Comparison of ENCODE assay signal across 7 mouse cellular contexts in the genomic region with DNA sequence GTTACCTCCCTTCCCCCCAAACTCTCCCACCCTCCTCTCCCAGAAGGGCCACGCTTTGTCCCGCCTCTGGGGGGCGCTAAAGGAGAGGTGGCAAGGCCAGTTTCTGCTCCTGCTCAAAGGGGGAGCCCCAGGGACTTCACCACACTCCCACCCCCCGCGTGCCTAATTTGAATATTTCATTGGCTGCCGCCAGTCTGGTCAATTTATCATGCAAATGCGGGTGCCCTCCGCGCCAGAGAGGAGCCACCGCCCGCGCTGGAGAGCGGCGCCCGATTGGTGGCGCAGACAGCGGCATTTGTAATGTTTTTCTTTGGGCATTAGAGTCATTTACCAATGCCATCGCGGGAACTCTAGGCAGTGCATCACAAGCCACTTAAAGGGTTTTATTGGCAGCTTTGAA. TPM values are rescaled to one million over a fixed set of nuclear protein-coding genes. Genes with fewer than 3 reads are reported as not detected.
DNase-seq lines count a peak whose midpoint lies in the region; ATAC-seq lines count a peak whose summit lies in the region.

No protein-coding gene starts in this region.

- peaks cover 17% of the 10 kb centered on the region for H3K4me1 ChIP-seq in midbrain, embryonic 10.5 days
- H3K4me1 ChIP-seq in midbrain, embryonic 15.5 days: peaks cover 17% of the 10 kb centered on the region

- H3K9ac ChIP-seq in midbrain, embryonic 15.5 days: no peak overlapping the region

- no peak overlapping the region for H3K27ac ChIP-seq in midbrain, embryonic 10.5 days (replicated peaks)
- no peak overlapping the region for H3K27ac ChIP-seq in midbrain, embryonic 15.5 days

- ATAC-seq in midbrain, embryonic 15.5 days (replicated peaks): no peak
- peak; percentile 55 for ATAC-seq in common myeloid progenitor, adult 5-6 weeks (replicated peaks; ENCODE audit: low read depth, poor library complexity, severe bottlenecking)
- peak; percentile 63 for ATAC-seq in granulocyte monocyte progenitor cell, adult 5-6 weeks (replicated peaks; ENCODE audit: poor library complexity, severe bottlenecking)

- H3K4me2 ChIP-seq in midbrain, embryonic 15.5 days: no peak overlapping the region; the same call in 1 of the 2 replicates

- no peaks in the 10 kb centered on the region for H3K9me3 ChIP-seq in midbrain, embryonic 10.5 days (replicated peaks)
- H3K9me3 ChIP-seq in midbrain, embryonic 15.5 days: no peaks in the 10 kb centered on the region

- H3K4me3 ChIP-seq in midbrain, embryonic 10.5 days: no peak overlapping the region
- no peak overlapping the region for H3K4me3 ChIP-seq in midbrain, embryonic 15.5 days

- no peaks in the 10 kb centered on the region for H3K36me3 ChIP-seq in midbrain, embryonic 10.5 days
- no peaks in the 10 kb centered on the region for H3K36me3 ChIP-seq in midbrain, embryonic 15.5 days (replicated peaks)

- peaks cover 95% of the 10 kb centered on the region for H3K27me3 ChIP-seq in midbrain, embryonic 10.5 days (ENCODE audit: low read depth, poor library complexity, severe bottlenecking)
- H3K27me3 ChIP-seq in midbrain, embryonic 15.5 days (replicated peaks): peaks cover 69% of the 10 kb centered on the region

- WGBS in midbrain, embryonic 10.5 days: 1% methylated on average over 19 of the region's 19 CpGs
- 1% methylated on average over 19 of the region's 19 CpGs for WGBS in midbrain, embryonic 15.5 days

- peak; percentile 31 for DNase-seq in midbrain, embryonic 10.5 days (ENCODE audit: low spot score)
- DNase-seq in kidney, postnatal 25 days: peak; percentile 32 to 47
- DNase-seq in naive thymus-derived CD4-positive, alpha-beta T cell, adult 2 months (ENCODE audit: low read depth): peak; percentile 6
- no peak for DNase-seq in frontal cortex, postnatal 14 days (ENCODE audit: low spot score in 2 of 2)

RNA-seq across cellular contexts. Expression of gene Tshz3, which starts 7.4 kb away (rescaled TPM):
- 2.3 and 2.4 TPM in 2 replicates for polyA plus RNA-seq in midbrain, embryonic 10.5 days (2016; fragmentation: Nextera tagmentation; extraction: Ambion mirVana)
- 9.8 and 11.1 TPM in 2 replicates for polyA plus RNA-seq in midbrain, embryonic 15.5 days (2015; fragmentation: Nextera tagmentation; extraction: Ambion mirVana)
- 0.14 and 0.58 TPM in 2 replicates for total RNA-seq in common myeloid progenitor, adult 5-6 weeks (2017)
- total RNA-seq in granulocyte monocyte progenitor cell, adult 5-6 weeks (2014; fragmentation: Nextera tagmentation): 0.28 TPM in 1 of 2 replicates, not detected in the other
- total RNA-seq in granulocyte monocyte progenitor cell, adult 5-6 weeks (2017): 0.15 TPM in 1 of 2 replicates, not detected in the other

Comparison
In these comparisons a context has a peak if more than half of its experiments do, and no peak if none do; other contexts are left out.
1. DNase-seq: peak in midbrain, embryonic 10.5 days (single experiment), kidney, postnatal 25 days (2 of 2) and naive thymus-derived CD4-positive, alpha-beta T cell, adult 2 months (single experiment); none in frontal cortex, postnatal 14 days (0 of 2).